Mouse (Mus musculus) liver, embryonic 12.5 days (tissue): ENCODE results near the gene Tnfrsf1b. TPM values are rescaled to one million over a fixed set of nuclear protein-coding genes. Genes with fewer than 3 reads are reported as not detected.

Experiments
- ATAC-seq: fragments of 200-750 bp; cut with Nextera tagmentation; 2 replicates; pipeline ENCODE4 v1.8.0; 2017; ENCODE audit warnings: moderate number of reproducible peaks, mild to moderate bottlenecking, moderate library complexity
- H3K27ac ChIP-seq: fragments of 300-500 bp; sonication (generic); 2 replicates; pipeline ENCODE4 v1.5.1; 2016; ENCODE audit warnings: mild to moderate bottlenecking
- H3K27me3 ChIP-seq: fragments of 300-500 bp; sonication (generic); replicated peaks from 2 replicates; pipeline ENCODE4 v1.6.1; 2016; ENCODE audit warnings: mild to moderate bottlenecking, moderate library complexity
- H3K36me3 ChIP-seq: fragments of 300-500 bp; sonication (generic); 2 replicates; pipeline ENCODE4 v1.6.1; 2016; ENCODE audit warnings: mild to moderate bottlenecking, moderate library complexity
- H3K4me1 ChIP-seq: fragments of 300-500 bp; sonication (generic); 2 replicates; pipeline ENCODE4 v1.6.1; 2016
- H3K4me2 ChIP-seq: fragments of 300-500 bp; sonication (generic); 2 replicates; pipeline ENCODE4 v1.6.1; 2016; ENCODE audit warnings: mild to moderate bottlenecking, moderate library complexity
- H3K4me3 ChIP-seq: fragments of 300-500 bp; sonication (generic); 2 replicates; pipeline ENCODE4 v1.5.1; 2016; ENCODE audit warnings: mild to moderate bottlenecking, moderate library complexity
- H3K9ac ChIP-seq: fragments of 300-500 bp; sonication (generic); 2 replicates; pipeline ENCODE4 v1.6.1; 2016; ENCODE audit warnings: mild to moderate bottlenecking, moderate library complexity
- H3K9me3 ChIP-seq: fragments of 300-500 bp; sonication (generic); replicated peaks from 2 replicates; pipeline ENCODE4 v1.6.1; 2016; ENCODE audit warnings: mild to moderate bottlenecking, moderate library complexity
- WGBS: fragments of 180-500 bp; shearing (Covaris S2); methylation state at CpG from one replicate; pipeline ENCODE4 v1.1.7; 2016; ENCODE audit not compliant: insufficient replicate concordance; 5-methylcytosine and 5-hydroxymethylcytosine counted together
- polyA plus RNA-seq: library from polyadenylated mRNA; unstranded; fragments of >200 nt; fragmentation: Nextera tagmentation; extraction: Ambion mirVana; gene quantifications from 2 replicates; pipeline ENCODE4 v1.2.1, GENCODE M21; 2016

Tnfrsf1b gene
- polyA plus RNA-seq, 1 experiment from 2014 or later: 4.9 TPM

- WGBS: 91% methylated on average over 2 of the region's 2 CpGs
- Histone ChIP-seq H3K36me3 (no peaks in the 10 kb centered on the region), H3K4me3 (no peak overlapping the region), H3K4me2 (no peak overlapping the region), H3K9me3 (no peaks in the 10 kb centered on the region), H3K4me1 (0 out of 2 replicates have a peak, but pooled peaks cover 5% of the 10 kb centered on the region), H3K27ac (no peak overlapping the region), H3K27me3 (no peaks in the 10 kb centered on the region), H3K9ac (no peak overlapping the region)
- ATAC-seq: no peak
These were observed 16.0 kb downstream of the Tnfrsf1b start for GRCm38 (mm10) chr4:145230647-145231046.

GRCm38 (mm10) chr4:145229524-145230163 is 17.0 kb downstream of the Tnfrsf1b start:
- Histone ChIP-seq H3K27me3 (no peaks in the 10 kb centered on the region), H3K9me3 (no peaks in the 10 kb centered on the region), H3K4me3 (no peak overlapping the region), H3K9ac (no peak overlapping the region), H3K4me1 (0 out of 2 replicates have a peak, but pooled peaks cover 5% of the 10 kb centered on the region), H3K27ac (no peak overlapping the region), H3K36me3 (peaks cover 7% of the 10 kb centered on the region; the same call in 1 of the 2 replicates), H3K4me2 (no peak overlapping the region)
- no peak for ATAC-seq
- WGBS: 71% methylated on average over 5 of the region's 5 CpGs

GRCm38 (mm10) chr4:145229051-145229450 is 17.6 kb downstream of the Tnfrsf1b start:
- Histone ChIP-seq H3K36me3 (peaks cover 7% of the 10 kb centered on the region; the same call in 1 of the 2 replicates), H3K27me3 (no peaks in the 10 kb centered on the region), H3K4me1 (0 out of 2 replicates have a peak, but pooled peaks cover 4% of the 10 kb centered on the region), H3K9me3 (no peaks in the 10 kb centered on the region), H3K4me2 (no peak overlapping the region), H3K9ac (no peak overlapping the region), H3K27ac (no peak overlapping the region), H3K4me3 (no peak overlapping the region)
- ATAC-seq: no peak
- WGBS: 63% methylated on average over 6 of the region's 6 CpGs

- no peak overlapping the region for H3K9ac ChIP-seq
- H3K4me2 ChIP-seq: no peak overlapping the region
- H3K4me1 ChIP-seq: peaks cover 24% of the 10 kb centered on the region
- peaks cover 7% of the 10 kb centered on the region; the same call in 1 of the 2 replicates for H3K36me3 ChIP-seq
- no peak for ATAC-seq
- no peaks in the 10 kb centered on the region for H3K9me3 ChIP-seq
- WGBS: 83% methylated on average over 4 of the region's 4 CpGs
- H3K27me3 ChIP-seq: no peaks in the 10 kb centered on the region
- H3K27ac ChIP-seq: no peak overlapping the region
- no peak overlapping the region for H3K4me3 ChIP-seq
These were observed 22.1 kb downstream of the Tnfrsf1b start for GRCm38 (mm10) chr4:145224613-145225012.

GRCm38 (mm10) chr4:145222064-145222463 is 24.6 kb downstream of the Tnfrsf1b start:
- Histone ChIP-seq H3K4me3 (no peak overlapping the region), H3K4me2 (peak overlapping the region; percentile 22; the same call in 1 of the 2 replicates), H3K4me1 (peaks cover 29% of the 10 kb centered on the region), H3K27me3 (no peaks in the 10 kb centered on the region), H3K9me3 (no peaks in the 10 kb centered on the region), H3K9ac (peak overlapping the region; percentile 23), H3K36me3 (peaks cover 7% of the 10 kb centered on the region; the same call in 1 of the 2 replicates), H3K27ac (peak overlapping the region; percentile 70)
- peak; percentile 97 for ATAC-seq
- WGBS: 19% methylated on average over 8 of the region's 8 CpGs

GRCm38 (mm10) chr4:145221379-145221778 is 25.3 kb downstream of the Tnfrsf1b start:
- H3K9me3 ChIP-seq: no peaks in the 10 kb centered on the region
- peak overlapping the region; percentile 22; the same call in 1 of the 2 replicates for H3K4me2 ChIP-seq
- peak overlapping the region; percentile 14 for H3K9ac ChIP-seq
- peak overlapping the region; percentile 70 for H3K27ac ChIP-seq
- ATAC-seq: no peak
- H3K27me3 ChIP-seq: no peaks in the 10 kb centered on the region
- peaks cover 7% of the 10 kb centered on the region; the same call in 1 of the 2 replicates for H3K36me3 ChIP-seq
- H3K4me3 ChIP-seq: no peak overlapping the region
- H3K4me1 ChIP-seq: peaks cover 29% of the 10 kb centered on the region
- 49% methylated on average over 2 of the region's 2 CpGs for WGBS

- Histone ChIP-seq H3K36me3 (peaks cover 5% of the 10 kb centered on the region; the same call in 1 of the 2 replicates), H3K27ac (no peak overlapping the region), H3K9ac (no peak overlapping the region), H3K4me2 (no peak overlapping the region), H3K27me3 (no peaks in the 10 kb centered on the region), H3K4me1 (peaks cover 30% of the 10 kb centered on the region), H3K4me3 (no peak overlapping the region), H3K9me3 (no peaks in the 10 kb centered on the region)
- 85% methylated on average over 1 of the region's 1 CpGs for WGBS
- ATAC-seq: no peak
These were observed 26.7 kb downstream of the Tnfrsf1b start for GRCm38 (mm10) chr4:145220001-145220400.

- H3K4me1 ChIP-seq: peaks cover 35% of the 10 kb centered on the region
- WGBS: 49% methylated on average over 15 of the region's 15 CpGs
- H3K4me3 ChIP-seq: no peak overlapping the region
- H3K4me2 ChIP-seq: no peak overlapping the region
- no peak overlapping the region for H3K9ac ChIP-seq
- no peak overlapping the region for H3K27ac ChIP-seq
- no peaks in the 10 kb centered on the region for H3K9me3 ChIP-seq
- H3K27me3 ChIP-seq: no peaks in the 10 kb centered on the region
- no peak for ATAC-seq
- H3K36me3 ChIP-seq: peaks cover 4% of the 10 kb centered on the region; the same call in 1 of the 2 replicates
These were observed 27.3 kb downstream of the Tnfrsf1b start for GRCm38 (mm10) chr4:145219240-145219985.

- Histone ChIP-seq H3K36me3 (peaks cover 4% of the 10 kb centered on the region; the same call in 1 of the 2 replicates), H3K27ac (no peak overlapping the region), H3K4me3 (no peak overlapping the region), H3K27me3 (no peaks in the 10 kb centered on the region), H3K9ac (no peak overlapping the region), H3K9me3 (no peaks in the 10 kb centered on the region), H3K4me1 (peaks cover 39% of the 10 kb centered on the region), H3K4me2 (no peak overlapping the region)
- WGBS: 70% methylated on average over 5 of the region's 5 CpGs
- no peak for ATAC-seq
These were observed 28.8 kb downstream of the Tnfrsf1b start for GRCm38 (mm10) chr4:145217837-145218236.

GRCm38 (mm10) chr4:145217046-145217445 is 29.6 kb downstream of the Tnfrsf1b start:
- WGBS: 72% methylated on average over 6 of the region's 6 CpGs
- H3K27ac ChIP-seq: no peak overlapping the region
- no peak overlapping the region for H3K4me2 ChIP-seq
- no peak overlapping the region for H3K9ac ChIP-seq
- H3K4me3 ChIP-seq: no peak overlapping the region
- ATAC-seq: no peak
- peaks cover 4% of the 10 kb centered on the region; the same call in 1 of the 2 replicates for H3K36me3 ChIP-seq
- H3K27me3 ChIP-seq: no peaks in the 10 kb centered on the region
- peaks cover 31% of the 10 kb centered on the region for H3K4me1 ChIP-seq
- H3K9me3 ChIP-seq: no peaks in the 10 kb centered on the region

- Histone ChIP-seq H3K4me2 (no peak overlapping the region), H3K9me3 (no peaks in the 10 kb centered on the region), H3K4me3 (no peak overlapping the region), H3K4me1 (peaks cover 20% of the 10 kb centered on the region), H3K36me3 (peaks cover 4% of the 10 kb centered on the region; the same call in 1 of the 2 replicates), H3K27me3 (no peaks in the 10 kb centered on the region), H3K9ac (no peak overlapping the region), H3K27ac (no peak overlapping the region)
- WGBS: 58% methylated on average over 2 of the region's 2 CpGs
- no peak for ATAC-seq
These were observed 31.3 kb downstream of the Tnfrsf1b start for GRCm38 (mm10) chr4:145215396-145215795.

- Histone ChIP-seq H3K27ac (no peak overlapping the region), H3K9ac (no peak overlapping the region), H3K4me2 (no peak overlapping the region), H3K4me3 (no peak overlapping the region), H3K27me3 (no peaks in the 10 kb centered on the region), H3K36me3 (peaks cover 4% of the 10 kb centered on the region; the same call in 1 of the 2 replicates), H3K4me1 (peaks cover 18% of the 10 kb centered on the region), H3K9me3 (no peaks in the 10 kb centered on the region)
- 49% methylated on average over 6 of the region's 6 CpGs for WGBS
- no peak for ATAC-seq
These were observed 31.9 kb downstream of the Tnfrsf1b start for GRCm38 (mm10) chr4:145214786-145215174.
